Mouse (Mus musculus) heart, adult 2 months (tissue): ENCODE measurements around the gene Pitpnc1. TPM values are rescaled to one million over a fixed set of nuclear protein-coding genes. Genes with fewer than 3 reads are reported as not detected.

ENCODE experiments used
- DNase-seq, 2 experiments: peaks; one replicate each; pipeline ENCODE4 v3.0.0; 2021
- H3K27ac ChIP-seq: fragments of 200-600 bp; 2 replicates; pipeline ENCODE4 v1.8.1; 2022
- H3K27me3 ChIP-seq: fragments of 200-500 bp; 2 replicates; pipeline ENCODE4 v1.6.1; 2012; ENCODE audit warnings: mild to moderate bottlenecking, low read length, inconsistent platforms, mixed read lengths; ENCODE audit not compliant: control insufficient read depth, insufficient read depth
- H3K36me3 ChIP-seq: fragments of 200-500 bp; 2 replicates; pipeline ENCODE4 v1.6.1; 2012; ENCODE audit warnings: low read length, inconsistent platforms; ENCODE audit not compliant: control insufficient read depth, insufficient read depth
- H3K4me1 ChIP-seq: fragments of 200-500 bp; 2 replicates; pipeline ENCODE4 v1.6.1; 2011; ENCODE audit warnings: low read length; ENCODE audit not compliant: control insufficient read depth, insufficient read depth
- H3K4me3 ChIP-seq: fragments of 200-600 bp; 2 replicates; pipeline ENCODE4 v1.8.1; 2022
- H3K79me2 ChIP-seq: fragments of 200-500 bp; replicated peaks from 2 replicates; pipeline ENCODE4 v1.6.1; 2012; ENCODE audit warnings: mild to moderate bottlenecking, inconsistent platforms, low read length, moderate library complexity, mixed read lengths; ENCODE audit not compliant: control insufficient read depth, insufficient read depth
- H3K9ac ChIP-seq: fragments of 200-500 bp; 2 replicates; pipeline ENCODE4 v1.6.1; 2012; ENCODE audit warnings: low read depth, mild to moderate bottlenecking, control low read depth, inconsistent platforms, low read length, mixed read lengths
- CTCF ChIP-seq: fragments of 200-600 bp; IDR thresholded peaks from 2 replicates; pipeline ENCODE4 v1.8.1; 2022; ENCODE audit warnings: antibody characterized with exemption, mild to moderate bottlenecking, moderate library complexity
- EP300 ChIP-seq: fragments of 200-500 bp; IDR thresholded peaks from 2 replicates; pipeline ENCODE4 v1.6.1; 2011; ENCODE audit warnings: low read depth, low read length, control low read depth; ENCODE audit not compliant: insufficient read depth
- POLR2A ChIP-seq: fragments of 200-500 bp; IDR thresholded peaks from 2 replicates; pipeline ENCODE4 v1.6.1; 2011; ENCODE audit warnings: mild to moderate bottlenecking, low read depth, low read length, control low read depth; ENCODE audit not compliant: insufficient read depth
- WGBS: fragments of 180-500 bp; shearing (Covaris S2); methylation state at CpG from one replicate; pipeline ENCODE4 v1.1.7; 2018; 5-methylcytosine and 5-hydroxymethylcytosine counted together
- intact Hi-C: fragments of 180-260 bp; cut with DNase I; formaldehyde crosslinking; loops from one replicate; pipeline ENCODE4 v1.15.1; 2025
- polyA plus RNA-seq: library from polyadenylated mRNA; depleted of rRNA; stranded (reverse); fragments of >200 nt; gene quantifications from 2 replicates; pipeline ENCODE4 v1.2.3, GENCODE M21; 2012; rRNA removed
- total RNA-seq, 2 experiments: library from RNA; stranded (reverse); gene quantifications; 2 replicates each; pipeline ENCODE4 v1.2.3; 2021

Gene Pitpnc1
- total and polyA plus RNA-seq, 3 experiments, result 22.7 to 68.1 (median 66.4) TPM

- Histone ChIP-seq H3K27ac (peak overlapping the region; percentile 3; the same call in 1 of the 2 replicates), H3K9ac (no peak overlapping the region), H3K36me3 (no peaks in the 10 kb centered on the region), H3K27me3 (no peaks in the 10 kb centered on the region), H3K4me3 (no peak overlapping the region), H3K4me1 (no peaks in the 10 kb centered on the region), H3K79me2 (no peaks in the 10 kb centered on the region)
- TF ChIP-seq CTCF (no peak), POLR2A (no peak), EP300 (no peak)
- WGBS, result 71% methylated on average over 2 of the region's 2 CpGs
- peak in 1 of 2 experiments; percentile 25 for DNase-seq
- intact Hi-C loops, result no loop called here
These were observed 275.2 kb downstream of the Pitpnc1 start for GRCm38 (mm10) chr11:107195334-107195733.

DNA sequence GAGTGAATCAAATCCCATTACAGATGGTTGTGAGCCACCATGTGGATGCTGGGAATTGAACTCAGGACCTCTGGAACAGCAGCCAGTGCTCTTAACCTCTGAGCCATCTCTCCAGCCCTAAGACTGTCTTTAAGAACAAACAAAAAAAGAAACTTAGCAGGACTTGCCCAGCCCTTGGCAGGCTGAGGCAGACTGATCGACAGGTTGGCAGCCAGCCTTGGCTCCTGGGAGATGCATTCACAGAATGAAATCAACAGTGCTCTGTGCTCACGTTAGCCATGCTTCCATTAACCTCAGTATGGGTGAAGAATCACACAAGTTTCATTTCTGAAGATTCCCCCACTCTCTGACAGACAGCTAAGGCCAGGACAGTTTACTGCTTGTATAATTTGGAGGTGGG lies 280.1 kb downstream of the Pitpnc1 start:
- peaks cover 2% of the 10 kb centered on the region; the same call in 1 of the 2 replicates for H3K36me3 ChIP-seq
- H3K9ac ChIP-seq, result no peak overlapping the region
- no peaks in the 10 kb centered on the region; the same call in 1 of the 2 replicates for H3K79me2 ChIP-seq
- WGBS, result 18% methylated on average over 2 of the region's 2 CpGs
- TF ChIP-seq EP300 (no peak), CTCF (no peak), POLR2A (no peak)
- no peak overlapping the region for H3K4me3 ChIP-seq
- no peaks in the 10 kb centered on the region for H3K27me3 ChIP-seq
- DNase-seq, result peak; percentile 45 to 62
- H3K27ac ChIP-seq, result no peak overlapping the region
- H3K4me1 ChIP-seq, result peaks cover 2% of the 10 kb centered on the region
- intact Hi-C loops, result loop anchor here (5.0 kb wide), 1 partner anchor 287 kb away; the partner anchor contains the start of gene Psmd12

DNA sequence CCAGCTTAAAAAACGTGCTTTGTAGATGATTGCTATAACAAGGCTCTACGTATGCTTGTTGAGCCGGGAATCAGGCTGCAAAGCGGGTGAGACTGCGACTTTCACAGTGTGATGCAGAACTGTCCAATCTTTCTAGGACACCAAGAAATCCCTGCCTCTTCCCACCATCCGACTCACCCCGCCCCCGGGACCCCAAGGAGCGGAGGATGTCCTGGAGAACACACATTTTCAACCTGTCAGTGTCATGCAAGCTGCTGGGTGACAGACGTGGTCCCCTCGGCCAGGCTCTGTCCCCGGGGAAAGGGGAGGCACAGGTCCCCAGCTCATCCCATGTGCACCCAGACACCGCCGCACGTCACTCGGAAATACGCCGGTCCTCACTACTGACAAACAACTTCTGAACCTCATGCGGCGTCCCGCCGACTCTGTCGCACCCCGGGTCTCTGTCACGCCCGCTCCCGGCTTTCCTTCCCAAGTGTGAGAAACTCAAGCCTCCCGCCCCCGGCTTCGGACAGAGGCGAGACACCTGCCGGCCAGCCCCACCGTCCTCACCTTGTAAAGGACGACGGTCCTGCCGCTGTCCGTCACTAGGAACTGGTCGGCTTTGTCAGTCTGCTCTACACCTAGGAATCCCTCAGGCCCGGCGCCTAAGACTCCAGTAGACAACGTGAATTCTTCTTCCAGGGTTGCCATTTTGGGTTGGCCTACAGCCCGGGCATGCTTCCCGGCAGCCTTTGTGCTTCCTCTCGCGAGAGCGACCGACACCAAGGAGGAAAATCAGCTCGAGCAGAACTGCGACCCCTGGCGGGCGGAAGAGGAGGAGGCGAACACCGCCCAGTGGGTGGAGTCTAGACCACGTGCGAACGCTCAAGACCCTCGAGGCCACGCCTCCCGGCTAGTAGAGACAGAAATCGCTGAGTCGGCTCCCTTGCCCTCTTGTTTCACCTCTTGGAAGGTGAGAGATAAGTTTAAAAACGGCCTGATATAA lies 281.6 kb downstream of the Pitpnc1 start, which contains the start of gene Nol11:
Nol11 (minus strand) TSS at position 817 of the 988 bp plus-strand sequence.
- H3K9ac ChIP-seq, result peak within 1 kb of the TSS; percentile 66
- H3K27me3 ChIP-seq, result no peaks in the 10 kb centered on the region
- intact Hi-C loops, result no loop called here
- TF ChIP-seq CTCF (peak; percentile 98; the same call in 1 of the 2 replicates), POLR2A (peak; percentile 80), EP300 (peak; percentile 84)
- under 1% methylated on average over 62 of the region's 62 CpGs for whole genome bisulfite sequencing
- H3K27ac ChIP-seq, result peak within 1 kb of the TSS; percentile 86
- H3K36me3 ChIP-seq, result peaks cover 2% of the 10 kb centered on the region; the same call in 1 of the 2 replicates
- peaks cover 2% of the 10 kb centered on the region for H3K4me1 ChIP-seq
- H3K79me2 ChIP-seq, result no peaks in the 10 kb centered on the region; the same call in none of the 2 replicates
- DNase-seq, result peak; percentile 98
- H3K4me3 ChIP-seq, result peak within 1 kb of the TSS; percentile 77

- no peaks in the 10 kb centered on the region for H3K27me3 ChIP-seq
- H3K4me1 ChIP-seq, result peaks cover 2% of the 10 kb centered on the region
- no peak overlapping the region for H3K4me3 ChIP-seq
- H3K79me2 ChIP-seq, result no peaks in the 10 kb centered on the region; the same call in none of the 2 replicates
- 72% methylated on average over 8 of the region's 8 CpGs for WGBS
- no peak overlapping the region for H3K9ac ChIP-seq
- no peak overlapping the region for H3K27ac ChIP-seq
- intact Hi-C loops, result no loop called here
- no peak for TF ChIP-seq EP300
- peaks cover 2% of the 10 kb centered on the region for H3K36me3 ChIP-seq
- no peak for DNase-seq
These were observed 286.7 kb downstream of the Pitpnc1 start for GRCm38 (mm10) chr11:107183777-107184176.

DNA sequence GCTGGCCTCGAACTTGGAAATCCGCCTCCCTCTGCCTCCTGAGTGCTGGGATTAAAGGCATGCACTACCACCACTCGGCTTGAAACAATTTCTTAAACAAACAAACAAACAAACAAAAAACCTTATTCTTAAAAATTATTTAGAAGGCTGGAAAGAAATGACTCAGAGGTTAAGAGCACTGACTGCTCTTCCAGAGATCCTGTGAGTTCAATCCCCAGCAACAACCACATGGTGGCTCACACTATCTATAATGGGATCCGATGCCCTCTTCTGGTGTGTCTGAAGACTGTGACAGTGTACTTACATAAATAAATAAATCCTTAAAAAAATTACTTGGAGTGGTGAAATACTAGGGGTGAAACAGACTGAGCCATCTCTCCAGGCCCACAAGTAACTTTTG lies 309.3 kb downstream of the Pitpnc1 start:
- 75% methylated on average over 4 of the region's 4 CpGs for WGBS
- Histone ChIP-seq H3K27ac (no peak overlapping the region), H3K4me1 (no peaks in the 10 kb centered on the region), H3K79me2 (no peaks in the 10 kb centered on the region), H3K36me3 (no peaks in the 10 kb centered on the region), H3K9ac (no peak overlapping the region), H3K4me3 (no peak overlapping the region), H3K27me3 (no peaks in the 10 kb centered on the region)
- TF ChIP-seq POLR2A, result no peak
- no peak for TF ChIP-seq EP300
- TF ChIP-seq CTCF, result no peak
- no peak for DNase-seq
- intact Hi-C loops, result no loop called here

DNA sequence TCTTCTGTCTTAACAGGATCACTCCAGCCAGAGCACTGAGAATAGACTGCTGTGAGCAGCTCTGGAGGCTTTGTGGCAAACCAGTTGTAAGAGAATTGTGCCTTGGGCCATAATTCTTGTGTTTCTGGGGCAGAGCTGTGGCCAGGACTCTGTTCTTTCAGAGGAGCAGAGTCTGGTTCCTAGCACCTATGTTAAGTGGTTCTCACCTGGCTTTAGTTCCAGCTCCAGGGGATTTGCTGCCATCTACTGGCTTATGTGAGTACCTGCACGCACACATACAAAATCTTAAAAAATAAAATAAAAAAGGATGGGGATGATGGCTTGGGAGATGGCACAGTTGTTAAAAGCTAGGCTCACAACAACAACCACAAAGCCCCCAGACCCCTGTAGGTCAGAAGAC lies 311.5 kb downstream of the Pitpnc1 start:
- H3K36me3 ChIP-seq, result no peaks in the 10 kb centered on the region
- 71% methylated on average over 1 of the region's 1 CpGs for WGBS
- H3K4me1 ChIP-seq, result no peaks in the 10 kb centered on the region
- TF ChIP-seq CTCF (peak; percentile 68), POLR2A (no peak)
- intact Hi-C loops, result no loop called here
- no peak overlapping the region for H3K4me3 ChIP-seq
- H3K79me2 ChIP-seq, result no peaks in the 10 kb centered on the region
- no peak overlapping the region for H3K9ac ChIP-seq
- no peak overlapping the region for H3K27ac ChIP-seq
- no peak for DNase-seq
- no peaks in the 10 kb centered on the region for H3K27me3 ChIP-seq

Other genes starting within 250 kb of the Pitpnc1 start
- gene Psmd12, start 8.8 kb upstream of the Pitpnc1 start, total RNA-seq, result 10 to 100 TPM; 78.3 to 92.2 TPM
- 22.6 and 42.4 TPM in 2 replicates for gene Psmd12, start 8.8 kb upstream of the Pitpnc1 start, polyA plus RNA-seq
- 10 to 100 TPM; 26.2 to 26.4 TPM for gene Helz, start 77.2 kb upstream of the Pitpnc1 start, total RNA-seq
- 9.0 and 10.8 TPM in 2 replicates for gene Helz, start 77.2 kb upstream of the Pitpnc1 start, polyA plus RNA-seq
- not detected for gene Cacng1, start 245.8 kb upstream of the Pitpnc1 start, total RNA-seq
- 0.08 and 0.18 TPM in 2 replicates for gene Cacng1, start 245.8 kb upstream of the Pitpnc1 start, polyA plus RNA-seq